Mouse (Mus musculus) kidney, adult 11 months (tissue): Measurements from ENCODE around the gene 1810055G02Rik.

Source experiments
- DNase-seq: peaks from one replicate; pipeline ENCODE4 v3.0.0; 2022

Gene 1810055G02Rik

GRCm38 (mm10) chr19:3708078-3709012 is at the start of gene 1810055G02Rik:
Gene 1810055G02Rik (plus strand): TSS chr19:3708293.
- peak; percentile 98 for DNase-seq

- peak; percentile 52 for DNase-seq
Measured at GRCm38 (mm10) chr19:3665510-3665909, 42.6 kb upstream of the 1810055G02Rik start.

GRCm38 (mm10) chr19:3666632-3667031 is 41.5 kb upstream of the 1810055G02Rik start:
- no peak for DNase-seq

GRCm38 (mm10) chr19:3667155-3667895 is 40.8 kb upstream of the 1810055G02Rik start:
- DNase-seq, result no peak

GRCm38 (mm10) chr19:3667979-3668378 is 40.1 kb upstream of the 1810055G02Rik start:
- no peak for DNase-seq

- no peak for DNase-seq
Measured at GRCm38 (mm10) chr19:3668551-3668950, 39.5 kb upstream of the 1810055G02Rik start.

GRCm38 (mm10) chr19:3669100-3669499 is 39.0 kb upstream of the 1810055G02Rik start:
- DNase-seq, result peak; percentile 53

- no peak for DNase-seq
Measured at GRCm38 (mm10) chr19:3673149-3673548, 34.9 kb upstream of the 1810055G02Rik start.

GRCm38 (mm10) chr19:3674122-3674855 is 33.8 kb upstream of the 1810055G02Rik start:
- peak; percentile 63 for DNase-seq

- peak; percentile 62 for DNase-seq
Measured at GRCm38 (mm10) chr19:3680732-3681131, 27.4 kb upstream of the 1810055G02Rik start.

- DNase-seq, result peak; percentile 88
Measured at GRCm38 (mm10) chr19:3681310-3681934, 26.7 kb upstream of the 1810055G02Rik start.

GRCm38 (mm10) chr19:3684414-3684813 is 23.7 kb upstream of the 1810055G02Rik start:
- no peak for DNase-seq

GRCm38 (mm10) chr19:3684957-3685580 is 23.0 kb upstream of the 1810055G02Rik start:
- DNase-seq, result no peak

GRCm38 (mm10) chr19:3685611-3686214 is 22.4 kb upstream of the 1810055G02Rik start:
- DNase-seq, result no peak

GRCm38 (mm10) chr19:3686215-3686894 is 21.7 kb upstream of the 1810055G02Rik start, which contains the start of gene Lrp5:
Gene Lrp5 (minus strand): TSS chr19:3686564.
- DNase-seq, result peak; percentile 49

- DNase-seq, result peak; percentile 54
Measured at GRCm38 (mm10) chr19:3687676-3688171, 20.4 kb upstream of the 1810055G02Rik start.

GRCm38 (mm10) chr19:3691337-3691736 is 16.8 kb upstream of the 1810055G02Rik start:
- DNase-seq, result no peak

- DNase-seq, result no peak
Measured at GRCm38 (mm10) chr19:3692414-3693145, 15.5 kb upstream of the 1810055G02Rik start.

- DNase-seq, result no peak
Measured at GRCm38 (mm10) chr19:3694476-3694875, 13.6 kb upstream of the 1810055G02Rik start.

- no peak for DNase-seq
Measured at GRCm38 (mm10) chr19:3695006-3695405, 13.1 kb upstream of the 1810055G02Rik start.
